Mouse (Mus musculus): Measurements from ENCODE around the gene Tas2r107.

- no peak for TF ChIP-seq EP300 (IDR thresholded peaks at IDR 0.05)
- no peak for TF ChIP-seq CTCF (IDR thresholded peaks at IDR 0.05)
Observed at GRCm38 (mm10) chr6:131630812-131631211, 29.1 kb downstream of the Tas2r107 start, which contains the start of gene Tas2r130.

Measured in lung, postnatal 0 days (tissue).